Mouse (Mus musculus) limb, embryonic 10.5 days (tissue): ENCODE data around the gene Rab17. TPM values are rescaled to one million over a fixed set of nuclear protein-coding genes. Genes with fewer than 3 reads are reported as not detected.
A peak's percentile ranks its signal among the peaks of the same experiment; 100 is the strongest.

Source experiments
- DNase-seq: peaks from one replicate; pipeline ENCODE4 v3.0.0-alpha.2; 2017; ENCODE audit warnings: low spot score
- H3K27ac ChIP-seq: fragments of 300-500 bp; sonication (generic); 2 replicates; pipeline ENCODE4 v1.5.1; 2016; ENCODE audit warnings: mild to moderate bottlenecking
- H3K27me3 ChIP-seq: fragments of 300-500 bp; sonication (generic); 2 replicates; pipeline ENCODE4 v1.6.1; 2016; ENCODE audit warnings: low read depth, mild to moderate bottlenecking; ENCODE audit not compliant: poor library complexity, severe bottlenecking
- H3K36me3 ChIP-seq: fragments of 300-500 bp; sonication (generic); 2 replicates; pipeline ENCODE4 v1.6.1; 2016; ENCODE audit warnings: mild to moderate bottlenecking, moderate library complexity
- H3K4me1 ChIP-seq: fragments of 300-500 bp; sonication (generic); 2 replicates; pipeline ENCODE4 v1.6.1; 2016
- H3K4me3 ChIP-seq: fragments of 300-500 bp; sonication (generic); 2 replicates; pipeline ENCODE4 v1.5.1; 2016; ENCODE audit warnings: mild to moderate bottlenecking, moderate library complexity
- H3K9me3 ChIP-seq: fragments of 300-500 bp; sonication (generic); replicated peaks from 2 replicates; pipeline ENCODE4 v1.6.1; 2016; ENCODE audit warnings: mild to moderate bottlenecking
- WGBS: fragments of 180-500 bp; shearing (Covaris S2); methylation state at CpG from one replicate; pipeline ENCODE4 v1.1.7; 2016; 5-methylcytosine and 5-hydroxymethylcytosine counted together
- polyA plus RNA-seq: library from polyadenylated mRNA; unstranded; fragments of >200 nt; fragmentation: Nextera tagmentation; extraction: Ambion mirVana; gene quantifications from 2 replicates; pipeline ENCODE4 v1.2.1, GENCODE M21; 2016

Gene Rab17
- 0.34 and 0.69 TPM in 2 replicates for polyA plus RNA-seq

DNA sequence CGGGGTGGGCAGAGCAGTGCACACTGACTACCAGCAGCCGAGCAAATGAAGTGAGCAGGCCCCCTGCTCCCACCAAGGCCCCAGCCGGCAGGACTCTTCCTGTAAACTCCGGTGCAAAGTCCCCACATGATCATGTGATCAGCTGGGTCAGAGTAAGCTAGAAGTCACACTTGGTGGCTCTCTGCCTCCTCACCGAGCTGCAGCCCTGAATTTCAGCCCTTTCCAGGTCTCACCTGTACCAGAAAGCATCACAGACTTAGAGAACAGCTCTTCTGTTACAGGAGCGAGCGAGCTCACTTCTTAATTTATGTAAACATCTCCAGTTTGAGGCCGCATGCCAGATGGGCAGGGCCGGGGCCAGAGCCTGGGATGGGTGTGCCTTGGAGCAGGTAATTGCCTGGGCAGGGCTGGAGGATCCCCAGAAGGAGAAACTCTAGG, at the start of gene Rab17:
Gene Rab17, minus strand, starts transcription at position 315 of the 438 bp plus-strand sequence.
- Histone ChIP-seq H3K27ac (peak within 1 kb of the TSS; percentile 67; the same call in 1 of the 2 replicates), H3K4me1 (peaks cover 24% of the 10 kb centered on the region), H3K27me3 (peaks cover 31% of the 10 kb centered on the region), H3K36me3 (no peaks in the 10 kb centered on the region), H3K9me3 (no peaks in the 10 kb centered on the region), H3K4me3 (no peak within 1 kb of the TSS)
- no peak for DNase-seq
- WGBS = 25% methylated on average over 9 of the region's 9 CpGs

DNA sequence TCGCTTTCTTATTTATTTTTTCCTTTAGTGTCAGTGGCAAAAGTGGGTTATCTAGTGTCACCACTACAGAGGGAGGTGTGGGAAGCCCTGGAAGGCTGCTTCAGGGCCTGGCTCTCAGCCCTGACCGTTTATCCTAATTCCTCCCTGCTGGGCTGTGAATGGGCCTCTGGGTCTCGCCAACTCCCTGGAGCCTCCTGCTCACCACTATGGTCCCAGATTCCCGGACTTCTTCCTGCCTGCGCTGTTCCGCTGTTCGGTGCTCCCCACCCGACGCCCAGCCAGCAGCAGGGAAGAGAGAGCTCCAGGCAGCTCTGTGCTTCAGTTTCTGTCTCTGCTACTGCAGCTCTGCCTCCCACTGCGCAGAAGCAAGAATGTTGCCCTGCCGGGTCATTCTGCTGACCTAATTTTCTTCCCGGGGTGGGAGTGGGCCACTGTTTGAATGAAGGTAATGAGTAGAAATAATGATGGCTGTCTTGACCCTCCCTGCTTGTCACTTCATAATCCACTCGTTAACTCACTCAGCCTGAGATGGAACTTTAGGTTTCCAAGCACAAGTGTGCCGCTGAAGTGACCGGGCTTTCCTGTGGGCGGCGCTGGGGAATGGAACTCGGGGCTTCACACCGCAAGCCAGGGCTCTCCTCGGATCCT, 47.8 kb upstream of the Rab17 start:
- no peaks in the 10 kb centered on the region for H3K27me3 ChIP-seq
- peaks cover 43% of the 10 kb centered on the region for H3K4me1 ChIP-seq
- WGBS = 14% methylated on average over 20 of the region's 20 CpGs
- H3K4me3 ChIP-seq = peak overlapping the region; percentile 38
- 0 out of 2 replicates have a peak, but pooled peaks cover 4% of the 10 kb centered on the region for H3K36me3 ChIP-seq
- no peaks in the 10 kb centered on the region for H3K9me3 ChIP-seq
- peak overlapping the region; percentile 63 for H3K27ac ChIP-seq
- DNase-seq = peak; percentile 57

DNA sequence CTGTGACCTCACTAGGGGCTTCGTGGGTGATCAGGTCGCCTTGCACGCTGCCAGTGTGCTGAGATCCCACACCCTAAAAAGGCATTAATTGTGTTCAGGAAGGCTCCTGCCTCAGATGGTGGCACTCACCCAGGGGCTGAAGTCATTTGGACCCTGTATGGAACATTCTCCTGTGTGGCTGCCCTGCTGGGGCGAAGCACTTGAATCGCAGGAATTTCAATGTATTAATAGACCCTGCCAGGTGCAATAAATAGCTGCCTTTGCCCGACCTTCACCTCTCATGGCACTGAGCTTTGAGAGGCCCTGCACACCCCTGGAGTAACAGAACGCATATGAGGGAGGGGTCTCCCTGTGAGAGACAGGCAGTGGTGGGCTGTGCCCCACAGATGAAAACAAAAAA, 46.1 kb upstream of the Rab17 start:
- DNase-seq = no peak
- WGBS = 78% methylated on average over 7 of the region's 7 CpGs
- no peaks in the 10 kb centered on the region for H3K27me3 ChIP-seq
- H3K9me3 ChIP-seq = no peaks in the 10 kb centered on the region
- no peak overlapping the region for H3K4me3 ChIP-seq
- H3K36me3 ChIP-seq = 0 out of 2 replicates have a peak, but pooled peaks cover under 1% of the 10 kb centered on the region
- H3K27ac ChIP-seq = no peak overlapping the region
- H3K4me1 ChIP-seq = peaks cover 53% of the 10 kb centered on the region

DNA sequence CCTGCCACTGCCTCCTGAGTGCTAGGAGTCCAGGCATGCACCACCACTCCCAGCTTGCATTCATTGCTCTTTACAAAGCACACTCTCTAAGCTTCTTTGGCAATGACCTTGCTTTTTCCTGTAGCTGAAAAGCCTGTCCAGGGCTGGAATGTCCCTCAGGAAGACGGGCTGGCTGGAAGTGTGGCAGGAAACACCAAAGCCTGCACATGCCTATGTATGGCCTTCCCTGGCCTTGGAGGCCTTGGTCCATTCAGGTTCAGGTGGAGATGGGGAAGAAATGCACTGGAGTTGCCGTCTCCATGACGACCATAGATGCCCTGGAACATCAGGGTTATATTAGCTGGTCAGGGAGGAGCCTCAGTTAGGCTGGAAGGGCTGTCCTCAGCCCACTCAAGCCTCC, 44.3 kb upstream of the Rab17 start:
- Histone ChIP-seq H3K27ac (peak overlapping the region; percentile 11; the same call in 1 of the 2 replicates), H3K36me3 (no peaks in the 10 kb centered on the region), H3K4me3 (no peak overlapping the region), H3K27me3 (no peaks in the 10 kb centered on the region), H3K4me1 (peaks cover 53% of the 10 kb centered on the region), H3K9me3 (no peaks in the 10 kb centered on the region)
- WGBS = 80% methylated on average over 3 of the region's 3 CpGs
- no peak for DNase-seq

DNA sequence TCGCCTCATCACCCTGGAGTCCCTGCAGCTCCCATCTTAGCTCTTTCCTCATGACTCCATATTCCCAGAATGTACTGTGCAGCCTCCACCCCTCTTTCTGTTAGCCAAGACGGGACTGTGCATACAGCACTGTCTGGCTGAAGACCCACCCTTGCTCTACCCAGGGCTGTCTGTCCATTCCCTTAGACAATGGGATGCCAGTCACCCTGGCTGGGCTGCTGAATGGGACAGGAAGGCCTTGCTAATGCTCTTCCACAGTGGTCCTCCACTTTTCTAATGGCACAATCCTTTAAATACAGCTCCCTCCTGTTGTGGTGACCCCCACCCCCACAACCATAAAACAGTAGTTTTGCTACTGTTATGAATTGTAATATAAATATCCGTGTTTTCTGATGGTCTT, 41.9 kb upstream of the Rab17 start:
- Histone ChIP-seq H3K36me3 (no peaks in the 10 kb centered on the region), H3K27me3 (no peaks in the 10 kb centered on the region), H3K27ac (no peak overlapping the region), H3K4me1 (peaks cover 40% of the 10 kb centered on the region), H3K9me3 (no peaks in the 10 kb centered on the region), H3K4me3 (no peak overlapping the region)
- 80% methylated on average over 3 of the region's 3 CpGs for WGBS
- no peak for DNase-seq

DNA sequence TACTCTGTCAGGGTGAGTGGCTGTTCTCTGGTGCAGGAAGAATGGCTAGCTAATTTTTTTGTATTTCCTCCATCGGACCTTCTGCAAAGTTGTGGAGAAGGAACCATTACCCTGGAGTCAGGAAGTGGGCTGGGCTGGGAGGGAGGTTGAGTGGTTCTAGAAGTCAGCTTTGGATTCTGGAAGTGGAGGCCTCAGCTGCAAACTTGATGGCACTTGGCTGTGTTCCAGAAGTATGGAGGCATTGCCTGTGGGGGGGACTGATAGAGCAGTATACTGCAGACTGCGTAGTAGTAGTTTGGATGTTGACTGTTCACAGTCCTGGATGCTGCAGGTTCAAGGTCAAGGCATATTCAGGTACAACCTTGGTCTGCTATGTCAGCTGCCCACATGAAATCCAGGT, 41.3 kb upstream of the Rab17 start:
- no peaks in the 10 kb centered on the region for H3K9me3 ChIP-seq
- no peaks in the 10 kb centered on the region for H3K27me3 ChIP-seq
- H3K4me1 ChIP-seq = peaks cover 38% of the 10 kb centered on the region
- WGBS = 95% methylated on average over 2 of the region's 2 CpGs
- H3K27ac ChIP-seq = no peak overlapping the region
- H3K36me3 ChIP-seq = no peaks in the 10 kb centered on the region
- H3K4me3 ChIP-seq = no peak overlapping the region
- DNase-seq = no peak

DNA sequence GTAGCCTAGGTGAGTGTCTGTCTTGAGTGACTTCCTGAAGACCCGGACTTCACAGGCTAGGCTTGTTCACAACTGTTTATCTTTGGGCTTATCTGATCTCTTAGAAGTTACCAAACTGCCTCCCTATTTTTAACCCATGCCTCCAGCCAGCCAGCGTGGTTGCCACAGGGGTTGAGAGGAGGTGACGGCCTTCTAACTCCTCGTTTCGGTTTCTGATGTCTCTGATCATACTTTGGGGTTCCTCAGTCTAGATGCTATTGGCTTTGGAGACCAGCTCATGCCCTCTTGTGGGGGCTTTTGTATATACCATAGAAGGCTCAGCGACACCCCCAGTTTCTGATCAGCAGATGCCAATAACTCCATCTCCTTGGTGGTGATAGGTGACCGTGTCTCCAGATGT, 40.8 kb upstream of the Rab17 start:
- peaks cover 33% of the 10 kb centered on the region for H3K4me1 ChIP-seq

GRCm38 (mm10) chr1:91009266-91009665, 39.8 kb upstream of the Rab17 start:
- H3K27ac ChIP-seq = no peak overlapping the region

More for the DNA sequence above, 40.8 kb upstream of the Rab17 start:
- H3K27me3 ChIP-seq = no peaks in the 10 kb centered on the region
- H3K4me3 ChIP-seq = no peak overlapping the region
- no peak overlapping the region for H3K27ac ChIP-seq
- DNase-seq = no peak
- 70% methylated on average over 7 of the region's 7 CpGs for WGBS
- H3K9me3 ChIP-seq = no peaks in the 10 kb centered on the region
- no peaks in the 10 kb centered on the region for H3K36me3 ChIP-seq

GRCm38 (mm10) chr1:91008746-91009145, 39.3 kb upstream of the Rab17 start:
- no peak for DNase-seq
- 87% methylated on average over 9 of the region's 9 CpGs for WGBS
- no peak overlapping the region for H3K27ac ChIP-seq

More at GRCm38 (mm10) chr1:91009266-91009665, 39.8 kb upstream of the Rab17 start:
- Histone ChIP-seq H3K9me3 (no peaks in the 10 kb centered on the region), H3K4me3 (no peak overlapping the region), H3K36me3 (no peaks in the 10 kb centered on the region), H3K27me3 (no peaks in the 10 kb centered on the region), H3K4me1 (peaks cover 30% of the 10 kb centered on the region)
- DNase-seq = no peak
- 84% methylated on average over 6 of the region's 6 CpGs for WGBS

GRCm38 (mm10) chr1:91008147-91008682, 38.8 kb upstream of the Rab17 start:
- Histone ChIP-seq H3K4me3 (no peak overlapping the region), H3K9me3 (no peaks in the 10 kb centered on the region), H3K27ac (no peak overlapping the region), H3K27me3 (no peaks in the 10 kb centered on the region), H3K4me1 (peaks cover 20% of the 10 kb centered on the region), H3K36me3 (no peaks in the 10 kb centered on the region)
- 94% methylated on average over 14 of the region's 14 CpGs for WGBS
- DNase-seq = no peak

More at GRCm38 (mm10) chr1:91008746-91009145, 39.3 kb upstream of the Rab17 start:
- Histone ChIP-seq H3K9me3 (no peaks in the 10 kb centered on the region), H3K4me3 (no peak overlapping the region), H3K4me1 (peaks cover 25% of the 10 kb centered on the region), H3K36me3 (no peaks in the 10 kb centered on the region), H3K27me3 (no peaks in the 10 kb centered on the region)

GRCm38 (mm10) chr1:91006708-91007107, 37.2 kb upstream of the Rab17 start:
- Histone ChIP-seq H3K27me3 (no peaks in the 10 kb centered on the region), H3K4me3 (no peak overlapping the region), H3K4me1 (peaks cover 5% of the 10 kb centered on the region), H3K9me3 (no peaks in the 10 kb centered on the region), H3K36me3 (no peaks in the 10 kb centered on the region), H3K27ac (no peak overlapping the region)
- WGBS = 83% methylated on average over 9 of the region's 9 CpGs
- no peak for DNase-seq

- H3K4me1 ChIP-seq = no peaks in the 10 kb centered on the region
These were observed 36.6 kb upstream of the Rab17 start for GRCm38 (mm10) chr1:91006037-91006436.

GRCm38 (mm10) chr1:91003522-91004253, 34.2 kb upstream of the Rab17 start:
- Histone ChIP-seq H3K4me3 (no peak overlapping the region), H3K9me3 (no peaks in the 10 kb centered on the region), H3K27ac (no peak overlapping the region), H3K4me1 (peaks cover 18% of the 10 kb centered on the region), H3K27me3 (no peaks in the 10 kb centered on the region), H3K36me3 (no peaks in the 10 kb centered on the region)
- DNase-seq = no peak
- 84% methylated on average over 8 of the region's 8 CpGs for WGBS

More at GRCm38 (mm10) chr1:91006037-91006436, 36.6 kb upstream of the Rab17 start:
- Histone ChIP-seq H3K4me3 (no peak overlapping the region), H3K27ac (no peak overlapping the region), H3K27me3 (no peaks in the 10 kb centered on the region), H3K36me3 (no peaks in the 10 kb centered on the region), H3K9me3 (no peaks in the 10 kb centered on the region)
- 82% methylated on average over 5 of the region's 5 CpGs for WGBS
- DNase-seq = no peak
